Mouse (Mus musculus) heart, postnatal 0 days (tissue): ENCODE measurements around the gene 3110070M22Rik. TPM values are rescaled to one million over a fixed set of nuclear protein-coding genes. Genes with fewer than 3 reads are reported as not detected.
"Not testable (repeated sequence)": the region's sequence is repeated elsewhere in the genome, so short reads cannot be mapped to it uniquely, and the experiment has no call there.

Experiments
- ATAC-seq: fragments of 200-750 bp; cut with Nextera tagmentation; 2 replicates; pipeline ENCODE4 v1.8.0; 2017; ENCODE audit warnings: low read depth, moderate number of reproducible peaks, moderate library complexity; ENCODE audit not compliant: insufficient read depth
- DNase-seq: peaks from one replicate; pipeline ENCODE4 v3.0.0-alpha.2; 2016; ENCODE audit warnings: low spot score
- H3K27ac ChIP-seq: fragments of 300-500 bp; sonication (generic); 2 replicates; pipeline ENCODE4 v1.5.1; 2014; ENCODE audit warnings: low read depth, mild to moderate bottlenecking
- H3K27me3 ChIP-seq: fragments of 300-500 bp; sonication (generic); 2 replicates; pipeline ENCODE4 v1.6.1; 2014; ENCODE audit warnings: low read length, mixed read lengths; ENCODE audit not compliant: control insufficient read depth, insufficient read depth
- H3K36me3 ChIP-seq: fragments of 300-500 bp; sonication (generic); replicated peaks from 2 replicates; pipeline ENCODE4 v1.6.1; 2014; ENCODE audit warnings: low read length, mixed read lengths; ENCODE audit not compliant: control insufficient read depth, insufficient read depth
- H3K4me1 ChIP-seq: fragments of 300-500 bp; sonication (generic); 2 replicates; pipeline ENCODE4 v1.6.1; 2014; ENCODE audit warnings: antibody characterized with exemption; ENCODE audit not compliant: control insufficient read depth, insufficient read depth
- H3K4me2 ChIP-seq: fragments of 300-500 bp; sonication (generic); 2 replicates; pipeline ENCODE4 v1.6.1; 2014; ENCODE audit warnings: low read depth, mild to moderate bottlenecking, low read length, moderate library complexity
- H3K4me3 ChIP-seq: fragments of 300-500 bp; sonication (generic); 2 replicates; pipeline ENCODE4 v1.5.1; 2014; ENCODE audit warnings: low read depth, low read length
- H3K9ac ChIP-seq: fragments of 300-500 bp; sonication (generic); replicated peaks from 2 replicates; pipeline ENCODE4 v1.6.1; 2014; ENCODE audit warnings: low read depth, low read length, mixed read lengths
- H3K9me3 ChIP-seq: fragments of 300-500 bp; sonication (generic); replicated peaks from 2 replicates; pipeline ENCODE4 v1.6.1; 2016; ENCODE audit warnings: low read length; ENCODE audit not compliant: control insufficient read depth
- CTCF ChIP-seq: IDR thresholded peaks from 2 replicates; pipeline ENCODE4 v1.5.1; 2016; ENCODE audit warnings: antibody characterized with exemption, control low read depth, low read depth
- EP300 ChIP-seq: IDR thresholded peaks from 2 replicates; pipeline ENCODE4 v1.6.1; 2016; ENCODE audit warnings: antibody characterized with exemption, low read depth
- WGBS: fragments of 180-500 bp; shearing (Covaris S2); extraction: QIAGEN DNeasy Blood & Tissue Kit; methylation state at CpG from one replicate; pipeline ENCODE4 v1.1.7; 2014; 5-methylcytosine and 5-hydroxymethylcytosine counted together
- polyA plus RNA-seq: library from polyadenylated mRNA; unstranded; fragments of >200 nt; fragmentation: Nextera tagmentation; extraction: Ambion mirVana; gene quantifications from 2 replicates; pipeline ENCODE4 v1.2.1, GENCODE M21; 2015
- total RNA-seq: library from RNA; depleted of rRNA; stranded (reverse); fragments of >200 nt; gene quantifications from 2 replicates; pipeline ENCODE4 v1.2.3, GENCODE M21; 2014; ENCODE audit warnings: low replicate concordance; rRNA removed

Gene 3110070M22Rik
- total RNA-seq: 0.12 and 7.1 TPM in 2 replicates
- polyA plus RNA-seq: 1.4 and 1.7 TPM in 2 replicates

DNA sequence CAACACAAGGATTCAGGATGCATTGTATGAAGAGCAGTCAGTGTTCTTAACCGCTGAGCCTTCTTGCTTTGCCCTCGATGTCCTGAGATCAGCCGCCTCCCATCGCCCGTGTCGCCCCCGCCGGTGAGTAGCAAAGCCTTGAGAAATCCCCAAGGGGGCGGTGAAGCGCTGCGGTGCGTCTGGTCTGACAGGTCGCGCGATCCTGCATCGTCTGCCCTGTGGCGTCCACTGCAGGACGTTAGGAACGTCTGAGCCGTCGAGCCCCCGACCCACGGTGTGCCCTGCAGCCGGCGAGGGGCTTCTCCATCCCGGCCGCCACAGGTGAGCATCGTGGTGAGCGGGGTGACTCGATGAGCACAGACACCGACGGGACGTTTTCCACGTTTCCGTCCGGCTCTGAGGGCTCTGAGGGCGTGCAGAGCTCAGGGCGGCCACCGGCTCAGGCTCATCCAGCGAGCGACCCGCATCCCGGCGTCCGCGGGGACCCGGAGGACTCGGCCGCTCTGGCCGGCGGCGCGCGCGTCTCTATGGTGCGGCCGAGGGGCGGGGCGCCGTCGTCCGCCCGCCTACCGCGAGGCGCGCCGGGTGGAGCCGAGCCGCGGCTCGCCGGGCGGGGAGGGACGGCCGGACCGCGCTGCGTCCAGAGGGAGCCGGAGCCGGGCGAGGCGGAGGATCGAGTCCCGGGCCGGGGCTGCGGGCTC, at the start of gene 3110070M22Rik, which contains the start of gene Tmem267:
Gene 3110070M22Rik, minus strand, starts transcription at position 504 of the 701 bp plus-strand sequence.
Gene Tmem267, plus strand, starts transcription at position 160 of the 701 bp plus-strand sequence.
- TF ChIP-seq EP300 (no peak), CTCF (no peak)
- Histone ChIP-seq H3K27ac (peak within 1 kb of the TSS; percentile 57), H3K4me2 (no peak within 1 kb of the TSS), H3K36me3 (peaks cover 23% of the 10 kb centered on the region), H3K4me1 (no peaks in the 10 kb centered on the region), H3K27me3 (no peaks in the 10 kb centered on the region), H3K4me3 (no peak within 1 kb of the TSS), H3K9me3 (no peaks in the 10 kb centered on the region; the same call in 1 of the 2 replicates), H3K9ac (peak within 1 kb of the TSS; percentile 34)
- ATAC-seq (no peak), DNase-seq (peak; percentile 43)
- 54% methylated on average over 87 of the region's 87 CpGs for WGBS

DNA sequence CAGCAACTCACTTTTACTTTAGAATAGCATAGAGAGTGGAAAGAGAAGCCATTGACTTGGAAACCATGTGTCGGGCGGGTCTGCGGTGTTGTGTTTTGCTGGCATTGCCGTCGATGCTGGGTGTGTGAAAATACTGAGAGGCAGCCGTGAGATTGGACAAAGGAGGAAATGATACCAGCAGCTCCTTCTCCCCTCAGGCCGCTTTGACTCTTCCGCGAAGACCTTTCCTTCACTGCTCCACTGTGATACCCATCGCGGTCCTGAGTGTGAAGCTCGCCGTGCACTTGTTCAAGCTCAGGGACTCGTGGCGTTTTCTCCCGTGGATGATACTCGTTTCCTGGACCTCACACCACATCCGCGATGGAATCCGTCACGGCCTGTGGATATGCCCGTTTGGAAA, 6.8 kb upstream of the 3110070M22Rik start:
- 93% methylated on average over 9 of the region's 22 CpGs for WGBS
- not testable (repeated sequence) for DNase-seq, H3K4me1 ChIP-seq, H3K9me3 ChIP-seq, H3K36me3 ChIP-seq, H3K9ac ChIP-seq, H3K4me3 ChIP-seq, H3K27ac ChIP-seq, H3K4me2 ChIP-seq, H3K27me3 ChIP-seq
- ATAC-seq: 0 out of 2 replicates have a peak, but pooled peaks have one; percentile 13

- not testable (repeated sequence) for DNase-seq, H3K4me2 ChIP-seq, H3K9ac ChIP-seq, H3K4me1 ChIP-seq, H3K9me3 ChIP-seq, H3K4me3 ChIP-seq, H3K36me3 ChIP-seq, ATAC-seq, H3K27ac ChIP-seq, H3K27me3 ChIP-seq
- 85% methylated on average over 10 of the region's 10 CpGs for WGBS
Measured at GRCm38 (mm10) chr13:119492083-119492482, 3.9 kb upstream of the 3110070M22Rik start.

DNA sequence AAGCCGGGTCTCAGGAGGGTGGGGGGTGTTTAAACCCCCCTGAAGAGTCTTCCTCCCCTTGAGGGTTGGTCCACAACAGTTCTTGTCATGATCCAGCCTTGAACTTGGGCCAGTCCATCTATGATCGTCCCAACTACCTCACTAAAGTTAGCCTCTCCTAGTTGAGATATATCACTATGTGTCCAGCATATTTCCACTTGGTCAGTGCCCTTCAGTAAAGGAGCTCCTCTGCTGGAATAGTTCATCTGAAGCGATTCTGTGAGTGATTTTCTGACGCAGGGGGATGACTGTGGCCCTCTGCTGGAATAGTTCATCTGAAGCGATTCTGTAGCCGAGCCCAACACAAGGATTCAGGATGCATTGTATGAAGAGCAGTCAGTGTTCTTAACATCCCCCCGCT, 829 bp downstream of the 3110070M22Rik start:
- H3K4me1 ChIP-seq: no peaks in the 10 kb centered on the region
- no peak overlapping the region for H3K27ac ChIP-seq
- no peaks in the 10 kb centered on the region; the same call in 1 of the 2 replicates for H3K9me3 ChIP-seq
- no peak for TF ChIP-seq CTCF
- TF ChIP-seq EP300: no peak
- ATAC-seq (no peak), DNase-seq (no peak)
- no peaks in the 10 kb centered on the region for H3K27me3 ChIP-seq
- H3K9ac ChIP-seq: no peak overlapping the region
- 47% methylated on average over 7 of the region's 7 CpGs for WGBS
- H3K4me3 ChIP-seq: no peak overlapping the region
- no peak overlapping the region for H3K4me2 ChIP-seq
- H3K36me3 ChIP-seq: peaks cover 24% of the 10 kb centered on the region

- no peak overlapping the region for H3K4me3 ChIP-seq
- ATAC-seq (no peak), DNase-seq (no peak)
- H3K27me3 ChIP-seq: no peaks in the 10 kb centered on the region
- no peak overlapping the region for H3K4me2 ChIP-seq
- no peak overlapping the region for H3K27ac ChIP-seq
- H3K36me3 ChIP-seq: peaks cover 70% of the 10 kb centered on the region
- no peak overlapping the region for H3K9ac ChIP-seq
- H3K4me1 ChIP-seq: no peaks in the 10 kb centered on the region
- TF ChIP-seq EP300: no peak
- TF ChIP-seq CTCF: no peak
- H3K9me3 ChIP-seq: no peaks in the 10 kb centered on the region
- 85% methylated on average over 2 of the region's 2 CpGs for WGBS
Measured at GRCm38 (mm10) chr13:119477789-119478188, 10.4 kb downstream of the 3110070M22Rik start.

DNA sequence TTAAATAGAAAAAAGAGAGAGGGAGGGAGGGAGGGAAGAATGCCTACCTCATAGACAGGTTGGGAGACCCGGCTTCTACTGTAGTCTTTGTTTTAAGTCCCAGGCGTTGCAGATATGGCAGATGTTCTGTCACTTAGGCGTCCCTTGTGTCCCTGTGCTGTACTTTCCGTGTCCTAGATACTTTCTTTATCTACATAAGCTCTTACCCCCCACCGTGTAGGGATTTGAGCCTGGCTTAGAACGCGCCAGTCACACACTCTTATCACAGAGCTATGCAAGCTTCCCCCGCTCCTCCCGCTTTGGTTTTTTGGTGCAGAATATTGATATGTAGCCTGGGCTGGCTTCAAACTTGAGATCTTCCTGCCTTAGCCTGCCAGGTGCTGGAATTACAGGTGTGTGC, 11.6 kb downstream of the 3110070M22Rik start:
- no peak for ATAC-seq
- Histone ChIP-seq H3K27ac (no peak overlapping the region), H3K4me1 (no peaks in the 10 kb centered on the region), H3K9ac (no peak overlapping the region), H3K9me3 (no peaks in the 10 kb centered on the region), H3K27me3 (no peaks in the 10 kb centered on the region), H3K4me2 (no peak overlapping the region), H3K4me3 (no peak overlapping the region), H3K36me3 (peaks cover 77% of the 10 kb centered on the region)
- no peak for DNase-seq
- 30% methylated on average over 9 of the region's 9 CpGs for WGBS
- TF ChIP-seq CTCF (no peak), EP300 (no peak)
